Mouse (Mus musculus) lung, embryonic 15.5 days (tissue): ENCODE data around the gene Rpl14. TPM values are rescaled to one million over a fixed set of nuclear protein-coding genes. Genes with fewer than 3 reads are reported as not detected.

Source experiments
- ATAC-seq: fragments of 200-750 bp; cut with Nextera tagmentation; 2 replicates; pipeline ENCODE4 v1.8.0; 2017; ENCODE audit warnings: moderate number of reproducible peaks, borderline replicate concordance; ENCODE audit not compliant: low FRiP score, low TSS enrichment; ENCODE audit errors: extremely low read depth
- H3K27ac ChIP-seq: fragments of 300-500 bp; sonication (generic); 2 replicates; pipeline ENCODE4 v1.5.1; 2015; ENCODE audit warnings: moderate library complexity, mild to moderate bottlenecking, inconsistent platforms
- H3K27me3 ChIP-seq: fragments of 300-500 bp; sonication (generic); 2 replicates; pipeline ENCODE4 v1.6.1; 2015; ENCODE audit warnings: inconsistent platforms
- H3K36me3 ChIP-seq: fragments of 300-500 bp; sonication (generic); 2 replicates; pipeline ENCODE4 v1.6.1; 2015; ENCODE audit warnings: inconsistent platforms
- H3K4me1 ChIP-seq: fragments of 300-500 bp; sonication (generic); 2 replicates; pipeline ENCODE4 v1.6.1; 2015; ENCODE audit warnings: inconsistent platforms
- H3K4me2 ChIP-seq: fragments of 300-500 bp; sonication (generic); 2 replicates; pipeline ENCODE4 v1.6.1; 2015; ENCODE audit warnings: inconsistent platforms, mild to moderate bottlenecking, moderate library complexity
- H3K4me3 ChIP-seq: fragments of 300-500 bp; sonication (generic); 2 replicates; pipeline ENCODE4 v1.5.1; 2015; ENCODE audit warnings: mild to moderate bottlenecking, inconsistent platforms
- H3K9ac ChIP-seq: fragments of 300-500 bp; sonication (generic); 2 replicates; pipeline ENCODE4 v1.6.1; 2015; ENCODE audit warnings: inconsistent platforms
- H3K9me3 ChIP-seq: fragments of 300-500 bp; sonication (generic); 2 replicates; pipeline ENCODE4 v1.6.1; 2016; ENCODE audit warnings: inconsistent platforms
- WGBS: fragments of 180-500 bp; shearing (Covaris S2); methylation state at CpG from one replicate; pipeline ENCODE4 v1.1.7; 2015; 5-methylcytosine and 5-hydroxymethylcytosine counted together
- polyA plus RNA-seq: library from polyadenylated mRNA; unstranded; fragments of >200 nt; fragmentation: Nextera tagmentation; extraction: Ambion mirVana; gene quantifications from 2 replicates; pipeline ENCODE4 v1.2.1, GENCODE M21; 2015

Rpl14 gene
- polyA plus RNA-seq, 1 experiment from 2014 or later, result 695 TPM

- no peaks in the 10 kb centered on the region for H3K36me3 ChIP-seq
- H3K27me3 ChIP-seq, result no peaks in the 10 kb centered on the region
- no peak overlapping the region for H3K4me2 ChIP-seq
- H3K9me3 ChIP-seq, result no peaks in the 10 kb centered on the region
- no peak overlapping the region for H3K9ac ChIP-seq
- no peak overlapping the region for H3K4me3 ChIP-seq
- no peaks in the 10 kb centered on the region for H3K4me1 ChIP-seq
- H3K27ac ChIP-seq, result no peak overlapping the region
- ATAC-seq, result no peak
- WGBS, result 64% methylated on average over 9 of the region's 9 CpGs
Measured at GRCm38 (mm10) chr9:120593383-120594101, 22.3 kb downstream of the Rpl14 start.

DNA sequence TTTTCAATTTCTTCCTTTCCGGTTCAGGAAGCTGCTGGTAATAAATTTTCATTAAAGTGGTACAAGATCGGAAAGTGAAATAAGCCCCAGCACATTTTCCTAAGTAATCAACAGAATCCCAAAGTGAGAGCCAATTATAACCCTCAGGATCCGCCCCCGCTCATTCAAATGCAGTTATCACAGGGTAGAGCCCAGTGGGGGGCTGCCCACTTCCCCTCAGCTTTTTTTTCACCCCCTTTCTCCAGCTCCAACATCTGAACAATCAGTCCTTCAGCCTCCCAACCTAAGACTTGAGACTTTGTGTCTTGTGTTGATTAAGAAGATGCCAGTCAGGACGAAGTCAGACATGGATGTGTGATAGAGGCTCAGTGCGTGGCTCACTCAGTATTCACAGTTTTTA lies 23.6 kb downstream of the Rpl14 start:
- Histone ChIP-seq H3K4me3 (no peak overlapping the region), H3K4me1 (no peaks in the 10 kb centered on the region), H3K27me3 (no peaks in the 10 kb centered on the region), H3K36me3 (no peaks in the 10 kb centered on the region), H3K4me2 (no peak overlapping the region), H3K9ac (no peak overlapping the region), H3K9me3 (no peaks in the 10 kb centered on the region), H3K27ac (no peak overlapping the region)
- no peak for ATAC-seq
- WGBS, result 58% methylated on average over 6 of the region's 6 CpGs

- no peak overlapping the region for H3K4me2 ChIP-seq
- no peaks in the 10 kb centered on the region for H3K9me3 ChIP-seq
- no peaks in the 10 kb centered on the region for H3K4me1 ChIP-seq
- H3K27me3 ChIP-seq, result no peaks in the 10 kb centered on the region
- no peak overlapping the region for H3K9ac ChIP-seq
- no peak overlapping the region for H3K27ac ChIP-seq
- H3K4me3 ChIP-seq, result no peak overlapping the region
- WGBS, result 69% methylated on average over 4 of the region's 4 CpGs
- ATAC-seq, result no peak
- no peaks in the 10 kb centered on the region for H3K36me3 ChIP-seq
Measured at GRCm38 (mm10) chr9:120595306-120595705, 24.1 kb downstream of the Rpl14 start.

DNA sequence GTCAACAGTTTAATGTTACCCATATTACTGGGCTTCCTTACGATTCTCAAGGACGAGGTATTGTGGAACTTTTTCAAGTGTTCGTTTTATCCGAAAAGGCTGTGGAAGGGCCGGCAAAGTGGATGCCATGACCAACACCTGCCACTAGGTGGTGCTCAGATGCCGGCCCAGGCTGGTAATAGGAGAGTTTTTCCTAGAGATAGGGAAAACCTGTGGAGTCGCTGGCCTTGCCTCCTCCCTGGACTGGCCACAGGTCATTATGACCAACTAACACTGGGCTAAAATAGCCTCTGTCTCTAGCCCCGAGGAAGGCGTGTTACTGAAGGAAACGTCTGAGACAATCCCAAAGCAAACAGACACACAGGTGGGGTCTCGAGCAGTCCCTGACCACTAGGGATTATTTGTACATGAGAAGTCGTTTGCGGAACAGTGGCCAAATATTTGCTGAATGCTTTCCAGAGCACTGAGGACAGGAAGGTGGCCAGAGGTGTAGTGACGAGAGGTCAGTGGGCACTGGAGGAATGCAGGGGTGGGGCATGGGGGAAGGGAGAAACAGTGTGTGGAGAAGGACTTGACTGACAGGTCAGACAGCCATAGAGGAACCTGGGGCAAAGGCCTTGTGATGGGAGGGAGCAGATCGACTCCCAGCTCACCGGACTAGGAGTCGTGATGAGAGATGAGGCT lies 30.4 kb downstream of the Rpl14 start:
- H3K27me3 ChIP-seq, result no peaks in the 10 kb centered on the region
- no peak overlapping the region for H3K9ac ChIP-seq
- H3K27ac ChIP-seq, result no peak overlapping the region
- H3K4me2 ChIP-seq, result peak overlapping the region; percentile 37
- 14% methylated on average over 17 of the region's 17 CpGs for WGBS
- no peak overlapping the region for H3K4me3 ChIP-seq
- ATAC-seq, result peak; percentile 55
- H3K4me1 ChIP-seq, result peaks cover 20% of the 10 kb centered on the region
- H3K36me3 ChIP-seq, result no peaks in the 10 kb centered on the region
- H3K9me3 ChIP-seq, result no peaks in the 10 kb centered on the region

- Histone ChIP-seq H3K9me3 (0 out of 2 replicates have a peak, but pooled peaks cover under 1% of the 10 kb centered on the region), H3K36me3 (no peaks in the 10 kb centered on the region), H3K9ac (no peak overlapping the region), H3K27me3 (no peaks in the 10 kb centered on the region), H3K4me3 (no peak overlapping the region), H3K4me1 (peaks cover 20% of the 10 kb centered on the region), H3K4me2 (peak overlapping the region; percentile 37), H3K27ac (no peak overlapping the region)
- peak; percentile 70 for ATAC-seq
- 47% methylated on average over 17 of the region's 17 CpGs for WGBS
Measured at GRCm38 (mm10) chr9:120602172-120602838, 31.1 kb downstream of the Rpl14 start.

DNA sequence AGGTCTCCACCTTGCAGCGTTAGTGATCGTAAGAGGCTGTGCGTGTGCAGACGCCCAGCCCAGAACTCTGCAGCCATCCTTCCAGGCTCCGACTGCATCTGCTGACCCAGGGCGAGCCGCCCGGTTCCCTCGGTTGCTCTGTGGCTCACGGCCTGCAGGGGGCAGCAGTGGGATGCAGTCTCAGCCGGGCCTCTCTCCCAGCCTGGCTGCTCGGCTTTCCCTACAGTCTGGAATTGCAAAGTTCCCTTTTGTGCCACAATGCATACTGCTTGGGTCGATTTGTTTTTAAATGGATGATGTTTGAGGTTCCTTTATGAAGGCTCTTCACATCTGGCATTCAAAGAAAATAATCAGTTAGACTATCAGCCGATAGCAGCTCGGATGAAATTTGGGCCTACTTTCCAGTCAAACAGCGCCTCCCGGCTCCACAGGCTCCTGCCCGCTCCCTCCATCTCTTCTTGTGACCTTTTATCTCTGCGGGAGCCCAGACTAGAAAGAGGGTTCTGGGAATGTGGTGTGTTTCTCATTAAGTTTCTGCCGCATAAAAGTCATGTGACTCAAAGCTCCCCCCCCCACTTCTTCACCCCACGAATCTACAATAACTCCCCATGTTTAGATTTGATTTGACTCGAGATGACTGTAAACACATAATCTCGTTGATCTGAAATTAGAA lies 31.7 kb downstream of the Rpl14 start:
- Histone ChIP-seq H3K4me2 (peak overlapping the region; percentile 35), H3K27ac (no peak overlapping the region), H3K27me3 (no peaks in the 10 kb centered on the region), H3K4me1 (peaks cover 20% of the 10 kb centered on the region), H3K9ac (no peak overlapping the region), H3K4me3 (no peak overlapping the region), H3K9me3 (0 out of 2 replicates have a peak, but pooled peaks cover 7% of the 10 kb centered on the region), H3K36me3 (no peaks in the 10 kb centered on the region)
- ATAC-seq, result peak; percentile 76; the same call in 1 of the 2 replicates
- 8% methylated on average over 23 of the region's 23 CpGs for WGBS

DNA sequence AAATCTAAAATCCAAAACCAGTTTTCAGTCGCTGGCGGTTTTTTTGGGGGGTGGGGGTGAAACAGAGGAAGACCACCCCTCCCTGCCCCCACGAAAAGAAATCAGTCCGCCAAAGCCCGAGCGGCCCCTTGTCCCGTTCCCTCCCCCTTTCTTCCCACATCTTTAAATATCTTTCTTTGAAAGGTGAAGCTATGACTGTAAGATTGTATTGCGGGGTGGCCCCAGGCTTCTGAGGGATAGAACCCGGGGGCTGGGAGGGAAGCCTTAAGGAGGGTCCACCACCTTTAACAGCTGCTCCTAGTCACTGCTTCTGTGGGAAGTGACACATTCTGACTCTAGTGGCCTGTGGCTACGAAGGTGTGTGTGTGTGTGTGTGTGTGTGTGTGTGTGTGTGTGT lies 32.3 kb downstream of the Rpl14 start:
- 30% methylated on average over 10 of the region's 10 CpGs for WGBS
- no peak overlapping the region for H3K4me3 ChIP-seq
- ATAC-seq, result no peak
- no peak overlapping the region for H3K9ac ChIP-seq
- no peak overlapping the region for H3K27ac ChIP-seq
- 0 out of 2 replicates have a peak, but pooled peaks cover 8% of the 10 kb centered on the region for H3K9me3 ChIP-seq
- peaks cover 20% of the 10 kb centered on the region for H3K4me1 ChIP-seq
- H3K27me3 ChIP-seq, result no peaks in the 10 kb centered on the region
- peak overlapping the region; percentile 35; the same call in 1 of the 2 replicates for H3K4me2 ChIP-seq
- H3K36me3 ChIP-seq, result no peaks in the 10 kb centered on the region

- Histone ChIP-seq H3K27ac (no peak overlapping the region), H3K9me3 (0 out of 2 replicates have a peak, but pooled peaks cover 8% of the 10 kb centered on the region), H3K27me3 (no peaks in the 10 kb centered on the region), H3K4me2 (no peak overlapping the region), H3K36me3 (no peaks in the 10 kb centered on the region), H3K4me1 (peaks cover 20% of the 10 kb centered on the region), H3K9ac (no peak overlapping the region), H3K4me3 (no peak overlapping the region)
- 52% methylated on average over 12 of the region's 12 CpGs for WGBS
- no peak for ATAC-seq
Measured at GRCm38 (mm10) chr9:120603956-120604355, 32.7 kb downstream of the Rpl14 start.

DNA sequence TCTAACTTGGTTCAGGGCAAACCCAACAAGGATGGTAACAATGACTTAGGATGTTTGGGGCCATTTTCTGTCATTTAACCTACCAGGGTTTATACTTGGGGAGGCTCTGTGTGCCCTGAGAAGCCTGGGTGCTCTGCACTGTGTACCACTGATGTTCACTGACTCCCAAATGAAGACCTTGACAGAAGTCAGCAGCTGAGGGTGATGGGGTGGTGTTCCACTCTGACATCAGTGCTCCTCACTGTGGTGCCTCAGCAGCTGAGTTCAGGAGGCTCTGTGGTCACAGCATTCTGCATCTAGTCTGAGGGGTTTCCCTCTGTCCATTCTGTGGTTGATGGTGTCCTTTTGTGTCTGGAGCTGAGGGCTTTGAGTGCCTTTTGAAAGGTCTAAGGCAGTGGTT lies 39.8 kb downstream of the Rpl14 start:
- H3K9me3 ChIP-seq, result 0 out of 2 replicates have a peak, but pooled peaks cover 8% of the 10 kb centered on the region
- H3K36me3 ChIP-seq, result no peaks in the 10 kb centered on the region
- H3K4me2 ChIP-seq, result no peak overlapping the region
- H3K4me1 ChIP-seq, result no peaks in the 10 kb centered on the region
- H3K27me3 ChIP-seq, result no peaks in the 10 kb centered on the region
- no peak overlapping the region for H3K9ac ChIP-seq
- H3K4me3 ChIP-seq, result no peak overlapping the region
- ATAC-seq, result no peak
- H3K27ac ChIP-seq, result no peak overlapping the region

DNA sequence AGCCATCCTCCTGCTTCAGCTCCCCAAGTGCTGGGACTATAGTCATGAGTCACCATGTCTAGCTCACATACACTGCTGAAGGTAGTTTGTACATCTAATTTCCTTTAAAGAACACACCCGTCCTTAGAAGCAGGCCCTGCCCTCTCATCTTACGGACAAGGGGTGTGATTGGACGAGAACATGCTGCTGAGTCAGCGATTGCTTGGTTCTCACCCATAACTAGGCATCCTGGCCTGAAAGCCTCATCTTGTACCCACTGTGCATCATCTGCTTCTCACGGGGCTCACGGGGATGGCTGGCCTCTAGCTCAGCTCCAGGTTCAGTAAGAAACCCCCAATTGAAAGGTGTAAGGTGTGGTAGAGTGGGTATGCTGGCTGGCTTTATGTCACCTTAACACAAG lies 42.8 kb downstream of the Rpl14 start:
- no peaks in the 10 kb centered on the region for H3K36me3 ChIP-seq
- no peak overlapping the region for H3K4me3 ChIP-seq
- no peak overlapping the region for H3K9ac ChIP-seq
- H3K27me3 ChIP-seq, result no peaks in the 10 kb centered on the region
- 80% methylated on average over 6 of the region's 6 CpGs for WGBS
- no peak overlapping the region for H3K4me2 ChIP-seq
- H3K27ac ChIP-seq, result no peak overlapping the region
- no peaks in the 10 kb centered on the region for H3K4me1 ChIP-seq
- H3K9me3 ChIP-seq, result no peaks in the 10 kb centered on the region
- ATAC-seq, result no peak

DNA sequence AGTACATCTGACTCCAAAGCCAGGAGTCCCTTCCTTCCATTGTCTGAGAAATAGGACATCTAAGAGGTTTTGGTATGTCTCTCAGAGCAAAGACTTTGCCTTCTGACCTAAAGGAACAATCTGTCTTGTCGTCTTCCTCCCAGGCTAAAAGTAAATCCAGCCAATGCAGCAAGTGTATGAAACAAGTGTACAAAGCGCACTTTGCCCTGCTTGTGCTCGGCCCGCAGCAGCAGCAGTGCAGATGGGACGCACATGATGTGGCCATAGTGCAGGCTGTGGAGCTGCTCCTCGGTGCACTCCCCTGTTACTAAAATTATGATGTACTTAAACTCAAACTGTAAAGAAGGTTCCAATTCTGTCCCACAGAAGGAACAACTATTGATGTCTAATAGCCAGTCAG lies 46.9 kb downstream of the Rpl14 start:
- H3K27ac ChIP-seq, result no peak overlapping the region
- H3K36me3 ChIP-seq, result no peaks in the 10 kb centered on the region
- H3K9me3 ChIP-seq, result no peaks in the 10 kb centered on the region
- ATAC-seq, result no peak
- no peak overlapping the region for H3K4me3 ChIP-seq
- WGBS, result 76% methylated on average over 6 of the region's 6 CpGs
- H3K9ac ChIP-seq, result no peak overlapping the region
- H3K4me1 ChIP-seq, result 0 out of 2 replicates have a peak, but pooled peaks cover 4% of the 10 kb centered on the region
- no peak overlapping the region for H3K4me2 ChIP-seq
- H3K27me3 ChIP-seq, result 0 out of 2 replicates have a peak, but pooled peaks cover 5% of the 10 kb centered on the region
